In genomic region chr9:122115552-122115951, GRCm38 (mm10) we compare ENCODE assay signal across 13 mouse cellular contexts. TPM values are rescaled to one million over a fixed set of nuclear protein-coding genes. Genes with fewer than 3 reads are reported as not detected.
DNase-seq lines count a peak whose midpoint lies in the region; ATAC-seq and TF ChIP-seq lines count a peak whose summit lies in the region.
"Had no signal": no experiment of that assay in that cellular context is flagged by ENCODE, and none has a peak within 500 bp of the region (broad histone marks: within the 10 kb centered on the region; RNA-seq: fewer than 3 reads in every experiment).

No protein-coding gene starts in this region.

- intact Hi-C loops in gastrocnemius, adult 2 months (cut with DNase I): no loop called here
- intact Hi-C loops in gastrocnemius, postnatal 14 days (cut with DNase I; ENCODE audit: low total_unique reads): loop anchor here (5.0 kb wide), 1 partner anchor 98 kb away; no protein-coding TSS in a partner anchor

- no peak overlapping the region for H3K4me3 ChIP-seq in gastrocnemius, adult 2 months
- no peak overlapping the region for H3K4me3 ChIP-seq in liver, embryonic 11.5 days (ENCODE audit: low read depth, low read length)
- H3K4me3 ChIP-seq in myocyte: no peak overlapping the region
- H3K4me3 ChIP-seq: forebrain, embryonic 10.5 days; hindbrain, embryonic 10.5 days; layer of hippocampus, adult 2 months had no signal

- TF ChIP-seq POLR2A in myocyte (IDR thresholded peaks at IDR 0.05; ENCODE audit: insufficient read length, low read depth): no peak

- peak overlapping the region; percentile 99 for H3K27ac ChIP-seq in gastrocnemius, adult 2 months
- H3K27ac ChIP-seq in liver, embryonic 11.5 days (ENCODE audit: low read depth, low read length): no peak overlapping the region
- H3K27ac ChIP-seq: forebrain, embryonic 10.5 days; hindbrain, embryonic 10.5 days; layer of hippocampus, adult 2 months had no signal

- H3K79me2 ChIP-seq in myocyte (ENCODE audit: control insufficient read depth, insufficient read depth): peaks cover 9% of the 10 kb centered on the region

- no peak for ATAC-seq in liver, embryonic 11.5 days (replicated peaks; ENCODE audit: low FRiP score)
- 0 out of 2 replicates have a peak, but pooled peaks have one; percentile 26 for ATAC-seq in common myeloid progenitor, adult 5-6 weeks (replicated peaks; ENCODE audit: low read depth, poor library complexity, severe bottlenecking)

- no peak overlapping the region for H3ac ChIP-seq in myocyte (ENCODE audit: control insufficient read depth, insufficient read length)

- peaks cover 7% of the 10 kb centered on the region for H3K4me1 ChIP-seq in liver, embryonic 11.5 days (replicated peaks; ENCODE audit: control insufficient read depth, insufficient read depth, low read length)

- no peaks in the 10 kb centered on the region for H3K36me3 ChIP-seq in liver, embryonic 11.5 days (ENCODE audit: control insufficient read depth, insufficient read depth, low read length)
- H3K36me3 ChIP-seq in myocyte (ENCODE audit: control insufficient read depth, insufficient read depth): no peaks in the 10 kb centered on the region
- H3K36me3 ChIP-seq: forebrain, embryonic 10.5 days; hindbrain, embryonic 10.5 days had no signal

- H3K4me2 ChIP-seq in liver, embryonic 11.5 days: no peak overlapping the region
- H3K4me2 ChIP-seq in myocyte (ENCODE audit: low read depth): no peak overlapping the region

- no peak for TF ChIP-seq CTCF in gastrocnemius, adult 2 months (IDR thresholded peaks at IDR 0.05)

- no peaks in the 10 kb centered on the region for H3K9me3 ChIP-seq in liver, embryonic 11.5 days (ENCODE audit: control insufficient read depth, low read length)
- H3K9me3 ChIP-seq: forebrain, embryonic 10.5 days; hindbrain, embryonic 10.5 days had no signal

- no peaks in the 10 kb centered on the region for H3K27me3 ChIP-seq in liver, embryonic 11.5 days (replicated peaks; ENCODE audit: control insufficient read depth, insufficient read depth, low read length)
- H3K27me3 ChIP-seq in myocyte (ENCODE audit: control insufficient read depth, insufficient read depth, insufficient read length): no peaks in the 10 kb centered on the region

- 50% methylated on average over 4 of the region's 4 CpGs for WGBS in liver, embryonic 11.5 days

- H3K9ac ChIP-seq in liver, embryonic 11.5 days (ENCODE audit: low read depth, low read length): no peak overlapping the region

- DNase-seq in gastrocnemius, adult 2 months: peak; percentile 63
- no peak for DNase-seq in gastrocnemius, postnatal 14 days
- DNase-seq in liver, embryonic 11.5 days (ENCODE audit: low spot score): peak; percentile 28
- no peak for DNase-seq in liver
- DNase-seq in embryo, embryonic 10.5 days (ENCODE audit: low spot score): no peak
- no peak for DNase-seq in right cerebral cortex, postnatal 10 days (ENCODE audit: low spot score in 2 of 2)
- DNase-seq: left cerebral cortex, postnatal 4 days; thymus, postnatal 25 days had no signal

TF ChIP-seq in myocyte, 11 proteins besides CTCF, POLR2A, EP300 and RAD21:
- TF ChIP-seq TCF12 (IDR thresholded peaks at IDR 0.05; ENCODE audit: insufficient read depth, poor library complexity, severe bottlenecking) (no peak), CEBPB (IDR thresholded peaks at IDR 0.05; ENCODE audit: insufficient read depth, poor library complexity, severe bottlenecking) (peak; percentile 54; the same call in 1 of the 2 replicates)

RNA-seq across cellular contexts. Expression of gene Snrk, which starts 1.5 kb away (rescaled TPM):
- 10 to 100 TPM; 55.2 to 80.0 TPM for total RNA-seq in gastrocnemius, adult 2 months (2021)
- 10 to 100 TPM; 53.5 to 93.5 TPM for total RNA-seq in gastrocnemius, postnatal 14 days (2021)
- polyA plus RNA-seq in liver, embryonic 11.5 days (2014; fragmentation: Nextera tagmentation; extraction: Ambion mirVana): 27.0 and 34.1 TPM in 2 replicates
- total RNA-seq in common myeloid progenitor, adult 5-6 weeks (2017): 12.9 and 37.7 TPM in 2 replicates
- polyA plus RNA-seq in myocyte (2012; fragmentation: generic; extraction: Trizol): 9.9 TPM

Comparison
In these comparisons a context has a peak if more than half of its experiments do, and no peak if none do; other contexts are left out.
1. DNase-seq: peak in gastrocnemius, adult 2 months (single experiment) and liver, embryonic 11.5 days (single experiment); none in gastrocnemius, postnatal 14 days (single experiment), liver (single experiment), embryo, embryonic 10.5 days (single experiment) and right cerebral cortex, postnatal 10 days (0 of 2).